Mouse (Mus musculus): Measurements from ENCODE around the gene Dexi. TPM values are rescaled to one million over a fixed set of nuclear protein-coding genes. Genes with fewer than 3 reads are reported as not detected.

Gene Dexi
- polyA plus RNA-seq, 1 experiment: 65.7 TPM

DNA sequence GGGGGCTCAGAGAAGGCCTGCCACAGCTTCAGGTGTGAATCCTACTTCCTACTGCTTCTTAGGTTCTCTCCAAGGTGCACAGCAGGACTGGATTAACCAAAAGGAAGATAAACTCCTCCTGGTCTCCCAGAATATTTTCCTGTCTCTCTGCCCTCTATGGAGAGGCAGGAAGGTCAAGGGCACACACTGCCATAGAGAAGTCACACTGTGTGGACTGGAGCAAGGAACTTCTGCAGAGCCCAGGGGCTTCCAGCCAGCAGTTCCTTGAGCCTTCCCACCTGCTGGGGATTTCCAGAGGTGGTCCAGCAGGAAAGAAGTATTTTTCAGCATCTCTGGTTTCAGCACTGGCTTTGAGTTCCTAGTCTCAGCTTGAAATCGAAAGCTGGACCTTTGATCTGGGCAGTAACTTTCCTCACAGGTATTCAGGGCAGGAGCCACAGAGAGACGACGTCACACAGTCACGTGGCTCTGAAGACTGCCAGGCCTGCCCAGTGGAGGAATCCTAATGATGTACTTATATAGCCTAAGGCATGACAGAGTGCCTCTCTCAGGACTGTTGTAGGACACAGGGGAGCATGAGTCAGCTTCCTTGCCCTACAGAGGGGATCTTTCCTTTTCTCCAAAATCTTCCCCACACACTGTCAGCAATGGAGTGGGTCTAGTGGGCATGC, 77.7 kb downstream of the Dexi start:
- DNase-seq (ENCODE audit: extremely low spot score in 1 of 2, low spot score in 1 of 2): no peak

DNA sequence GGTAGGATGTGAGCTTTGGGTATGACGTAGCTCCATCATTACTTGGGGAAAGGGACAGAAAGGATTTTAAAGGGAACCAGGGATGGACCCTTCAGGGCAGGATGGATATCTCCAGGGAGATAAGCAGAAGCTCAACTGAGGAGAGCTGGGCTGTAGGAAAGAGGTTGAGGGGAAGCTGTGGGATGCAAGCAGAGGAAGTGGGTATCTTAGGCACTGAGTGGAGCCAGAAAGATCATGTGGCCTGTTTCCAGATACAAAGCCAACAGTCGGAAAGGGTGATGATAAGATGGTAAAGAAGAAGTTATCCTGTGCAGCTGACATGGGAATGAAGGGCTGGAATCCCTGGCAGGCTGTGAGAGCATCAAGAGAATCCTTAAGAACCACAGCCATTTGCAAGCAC, 81.7 kb downstream of the Dexi start:
- no peak for DNase-seq (ENCODE audit: extremely low spot score in 1 of 2, low spot score in 1 of 2)

DNA sequence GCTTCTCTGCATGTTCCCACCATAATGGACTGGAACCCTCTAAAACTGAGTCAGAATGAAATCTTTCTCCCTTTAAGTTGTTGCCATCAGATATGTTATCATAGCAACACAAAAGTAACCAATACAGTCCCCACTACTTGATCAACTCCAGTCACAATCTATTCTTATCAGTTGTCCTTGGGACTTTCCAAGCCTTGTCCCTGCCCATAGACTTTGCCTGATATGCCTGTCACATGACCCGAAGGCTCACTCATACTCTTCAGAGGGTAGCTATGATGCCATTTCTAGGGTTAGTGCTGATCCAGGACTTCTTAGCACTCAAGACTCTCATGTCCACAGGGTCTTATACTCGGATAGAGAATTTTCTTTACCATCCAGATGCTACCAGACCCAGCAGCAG, 82.7 kb downstream of the Dexi start:
- no peak for DNase-seq (ENCODE audit: extremely low spot score in 1 of 2, low spot score in 1 of 2)

DNA sequence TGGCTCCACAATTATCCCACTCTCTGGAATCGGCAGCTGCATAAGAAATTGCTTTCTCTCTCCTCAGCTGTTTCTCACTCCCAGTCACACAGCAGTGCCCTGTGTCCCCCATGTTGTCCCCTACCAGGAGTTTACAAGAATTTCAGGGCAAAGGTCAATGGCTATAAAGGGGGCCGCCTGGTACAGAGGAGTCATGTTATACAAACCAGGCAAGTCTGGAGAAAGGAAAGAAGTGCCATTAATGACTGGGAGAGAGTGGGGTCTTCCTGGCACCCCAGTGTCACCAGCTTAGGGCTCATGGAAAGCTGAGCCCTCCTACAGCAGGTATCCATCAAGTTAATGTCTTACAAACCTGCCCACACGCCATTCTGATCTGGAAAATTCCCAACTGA, 88.3 kb downstream of the Dexi start:
- no peak for DNase-seq (ENCODE audit: extremely low spot score in 1 of 2, low spot score in 1 of 2)

- DNase-seq (ENCODE audit: extremely low spot score in 1 of 2, low spot score in 1 of 2): no peak
Observed at GRCm38 (mm10) chr16:10453872-10454582, 88.8 kb downstream of the Dexi start.

Other genes starting within 250 kb of the Dexi start
- 16.7 and 19.3 TPM in 2 replicates for gene Emp2, start 229.1 kb downstream of the Dexi start, polyA plus RNA-seq (2012; rRNA removed)
- gene Tekt5, start 147.6 kb downstream of the Dexi start, polyA plus RNA-seq (2012; rRNA removed): 9.1 and 15.5 TPM in 2 replicates
- 25.6 and 26.4 TPM in 2 replicates for gene Nubp1, start 131.1 kb downstream of the Dexi start, polyA plus RNA-seq (2012; rRNA removed)
- 27.4 and 32.4 TPM in 2 replicates for gene Tvp23a, start 95.7 kb downstream of the Dexi start, polyA plus RNA-seq (2012; rRNA removed)
- gene Ciita, start 63.0 kb downstream of the Dexi start, polyA plus RNA-seq (2012; rRNA removed): 0.08 and 0.13 TPM in 2 replicates
- gene Clec16a, start 2.3 kb upstream of the Dexi start, polyA plus RNA-seq (2012; rRNA removed): 44.2 and 48.6 TPM in 2 replicates
- 0.88 and 1.2 TPM in 2 replicates for gene Socs1, start 242.5 kb upstream of the Dexi start, polyA plus RNA-seq (2012; rRNA removed)
- gene Tnp2, start 245.6 kb upstream of the Dexi start, polyA plus RNA-seq (2012; rRNA removed): not detected in 2 replicates
- not detected in 2 replicates for gene Prm3, start 247.9 kb upstream of the Dexi start, polyA plus RNA-seq (2012; rRNA removed)